ENCODE assay signal across 10 mouse cellular contexts in the genomic region with DNA sequence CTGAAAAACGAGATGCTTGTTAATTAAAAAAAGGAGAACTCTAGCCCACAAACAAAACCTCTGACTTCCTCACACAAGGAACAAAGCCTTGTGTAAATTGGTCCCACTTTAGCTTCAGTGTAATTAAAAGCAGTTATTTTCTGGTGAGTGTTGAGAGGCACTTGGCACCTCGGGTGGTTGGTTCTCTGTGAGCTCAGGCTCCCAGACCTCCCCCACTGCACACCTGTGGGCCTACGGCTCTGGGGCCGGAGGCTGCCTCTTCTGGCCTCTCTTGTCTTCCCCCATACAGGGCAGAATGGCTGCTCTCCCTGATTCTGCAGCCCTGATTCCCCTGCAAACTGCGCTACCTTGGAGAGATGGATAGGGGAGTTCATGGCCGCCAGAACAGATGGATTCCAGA. TPM values are rescaled to one million over a fixed set of nuclear protein-coding genes. Genes with fewer than 3 reads are reported as not detected.
DNase-seq lines count a peak whose midpoint lies in the region; ATAC-seq and TF ChIP-seq lines count a peak whose summit lies in the region.
"Had no signal": no experiment of that assay in that cellular context is flagged by ENCODE, and none has a peak within 500 bp of the region (broad histone marks: within the 10 kb centered on the region; RNA-seq: fewer than 3 reads in every experiment).

No protein-coding gene starts in this region.

- H3K27ac ChIP-seq in hindbrain, embryonic 15.5 days (replicated peaks), result peak overlapping the region; percentile 56; the same call in 1 of the 2 replicates
- no peak overlapping the region for H3K27ac ChIP-seq in hindbrain, embryonic 10.5 days
- H3K27ac ChIP-seq in spleen, adult 2 months (ENCODE audit: insufficient read depth, low read length), result peak overlapping the region; percentile 89
- 0 out of 2 replicates have a peak overlapping the region, but pooled peaks have one; percentile 20 for H3K27ac ChIP-seq in forebrain, embryonic 16.5 days (ENCODE audit: low read length)
- H3K27ac ChIP-seq: heart, adult 2 months; kidney, postnatal 0 days had no signal

- no peak for ATAC-seq in hindbrain, embryonic 15.5 days (ENCODE audit: low FRiP score, low read depth)
- ATAC-seq in forebrain, embryonic 16.5 days, result no peak

- H3K4me3 ChIP-seq in hindbrain, embryonic 15.5 days, result no peak overlapping the region
- no peak overlapping the region for H3K4me3 ChIP-seq in hindbrain, embryonic 10.5 days
- no peak overlapping the region; the same call in 1 of the 2 replicates for H3K4me3 ChIP-seq in spleen, adult 2 months (ENCODE audit: extremely low read depth, insufficient read depth, insufficient read length)
- no peak overlapping the region for H3K4me3 ChIP-seq in forebrain, embryonic 16.5 days (replicated peaks; ENCODE audit: low read length)
- H3K4me3 ChIP-seq: heart, adult 2 months had no signal

- DNase-seq in hindbrain, embryonic 10.5 days (ENCODE audit: low spot score), result no peak
- DNase-seq in spleen, adult 2 months (ENCODE audit: low read depth in 1 of 2, low spot score in 2 of 2), result no peak
- DNase-seq in spleen, postnatal 10 days (ENCODE audit: low spot score in 2 of 2), result no peak
- peak; percentile 28 for DNase-seq in splenic B cell, adult 2 months (ENCODE audit: low read depth, low spot score)
- DNase-seq in left cerebral cortex, postnatal 36 days (ENCODE audit: low spot score in 2 of 2), result no peak
- DNase-seq in T-cell, adult 2 months (ENCODE audit: low spot score), result no peak

- H3K4me2 ChIP-seq in hindbrain, embryonic 15.5 days, result no peak overlapping the region
- no peak overlapping the region for H3K4me2 ChIP-seq in forebrain, embryonic 16.5 days (ENCODE audit: low read length)

- H3K27me3 ChIP-seq in hindbrain, embryonic 15.5 days, result no peaks in the 10 kb centered on the region
- no peaks in the 10 kb centered on the region for H3K27me3 ChIP-seq in hindbrain, embryonic 10.5 days (ENCODE audit: insufficient read depth, poor library complexity, severe bottlenecking)
- no peaks in the 10 kb centered on the region for H3K27me3 ChIP-seq in spleen, adult 2 months (ENCODE audit: control insufficient read depth, insufficient read depth, low read length)
- no peaks in the 10 kb centered on the region for H3K27me3 ChIP-seq in forebrain, embryonic 16.5 days (replicated peaks; ENCODE audit: control insufficient read depth, insufficient read depth, low read length)
- no peaks in the 10 kb centered on the region for H3K27me3 ChIP-seq in splenic B cell, adult 2 months (ENCODE audit: control insufficient read depth, insufficient read depth, low read length, poor library complexity, severe bottlenecking)

- peaks cover 18% of the 10 kb centered on the region for H3K4me1 ChIP-seq in hindbrain, embryonic 15.5 days (replicated peaks)
- peaks cover 28% of the 10 kb centered on the region for H3K4me1 ChIP-seq in hindbrain, embryonic 10.5 days (replicated peaks)
- H3K4me1 ChIP-seq in spleen, adult 2 months (ENCODE audit: control insufficient read depth, insufficient read depth, insufficient read length), result peaks cover 13% of the 10 kb centered on the region; the same call in 1 of the 2 replicates
- peaks cover 24% of the 10 kb centered on the region for H3K4me1 ChIP-seq in forebrain, embryonic 16.5 days (replicated peaks; ENCODE audit: control insufficient read depth, insufficient read depth, low read length)

- 64% methylated on average over 6 of the region's 6 CpGs for WGBS in hindbrain, embryonic 15.5 days
- 82% methylated on average over 6 of the region's 6 CpGs for WGBS in hindbrain, embryonic 10.5 days
- WGBS in spleen, adult 2 months, result 44% methylated on average over 6 of the region's 6 CpGs
- WGBS in forebrain, embryonic 16.5 days, result 34% methylated on average over 6 of the region's 6 CpGs

- TF ChIP-seq POLR2A in spleen, adult 2 months (IDR thresholded peaks at IDR 0.05; ENCODE audit: low read depth, low read length), result no peak

- no peak for TF ChIP-seq CTCF in spleen, adult 2 months (IDR thresholded peaks at IDR 0.05; ENCODE audit: extremely low read depth, insufficient read depth, insufficient read length, insufficient replicate concordance)

- H3K36me3 ChIP-seq in hindbrain, embryonic 15.5 days, result peaks cover 19% of the 10 kb centered on the region
- peaks cover 94% of the 10 kb centered on the region for H3K36me3 ChIP-seq in hindbrain, embryonic 10.5 days
- peaks cover 6% of the 10 kb centered on the region for H3K36me3 ChIP-seq in spleen, adult 2 months (ENCODE audit: control insufficient read depth, insufficient read depth, low read length)
- no peaks in the 10 kb centered on the region; the same call in 1 of the 2 replicates for H3K36me3 ChIP-seq in forebrain, embryonic 16.5 days (ENCODE audit: control insufficient read depth, insufficient read depth)
- peaks cover 19% of the 10 kb centered on the region for H3K36me3 ChIP-seq in splenic B cell, adult 2 months (ENCODE audit: control insufficient read depth, insufficient read depth, low read length, poor library complexity, severe bottlenecking)

- no peak overlapping the region for H3K9ac ChIP-seq in hindbrain, embryonic 15.5 days
- no peak overlapping the region for H3K9ac ChIP-seq in forebrain, embryonic 16.5 days (replicated peaks; ENCODE audit: low read depth, low read length)

- no peaks in the 10 kb centered on the region for H3K9me3 ChIP-seq in hindbrain, embryonic 15.5 days
- H3K9me3 ChIP-seq in hindbrain, embryonic 10.5 days, result no peaks in the 10 kb centered on the region
- no peaks in the 10 kb centered on the region for H3K9me3 ChIP-seq in forebrain, embryonic 16.5 days (ENCODE audit: control insufficient read depth, low read length)

- intact Hi-C loops in left cerebral cortex, postnatal 36 days (cut with DNase I), result no loop called here

RNA-seq across cellular contexts. Expression of gene Slc38a1, which starts 49.3 kb away (rescaled TPM):
- polyA plus RNA-seq in hindbrain, embryonic 15.5 days (2015; fragmentation: Nextera tagmentation; extraction: Ambion mirVana), result 134 and 138 TPM in 2 replicates
- 109 and 113 TPM in 2 replicates for polyA plus RNA-seq in hindbrain, embryonic 10.5 days (2016; fragmentation: Nextera tagmentation; extraction: Ambion mirVana)
- polyA plus RNA-seq in spleen, adult 2 months (2012; rRNA removed), result 44.4 and 61.5 TPM in 2 replicates
- 154 and 158 TPM in 2 replicates for polyA plus RNA-seq in forebrain, embryonic 16.5 days (2015; fragmentation: Nextera tagmentation; extraction: Ambion mirVana)
- 100 to 1,000 TPM; 103 TPM for total RNA-seq in left cerebral cortex, postnatal 36 days (2021)
